Mouse (Mus musculus): Measurements from ENCODE around the gene Atcay. TPM values are rescaled to one million over a fixed set of nuclear protein-coding genes. Genes with fewer than 3 reads are reported as not detected.
A peak's percentile ranks its signal among the peaks of the same experiment; 100 is the strongest.

Gene Atcay
- total and polyA plus RNA-seq, 3 experiments, result 0.19 to 0.33 TPM; not detected in 1

GRCm38 (mm10) chr10:81244595-81244994, 14.0 kb upstream of the Atcay start:
- peak; percentile 81 for DNase-seq (ENCODE audit: low read depth, low spot score)
- no peaks in the 10 kb centered on the region for H3K27me3 ChIP-seq (ENCODE audit: control insufficient read depth in 1 of 2, insufficient read depth in 2 of 2, low read length in 2 of 2)
- no peaks in the 10 kb centered on the region for H3K9me3 ChIP-seq (replicated peaks; ENCODE audit: insufficient read depth, low read length)
- H3K27ac ChIP-seq (ENCODE audit: control insufficient read depth, low read depth, low read length), result no peak overlapping the region
- no peaks in the 10 kb centered on the region for H3K79me2 ChIP-seq (ENCODE audit: control insufficient read depth, insufficient read depth, low read length, poor library complexity)
- peaks cover 0 to 8% of the 10 kb centered on the region in 2 experiments; a peak in 2 of 4 replicates for H3K4me1 ChIP-seq (ENCODE audit: control insufficient read depth in 1 of 2, insufficient read depth in 2 of 2, low read length in 2 of 2)
- no peak overlapping the region for H3K4me3 ChIP-seq (ENCODE audit: control insufficient read depth in 1 of 2, insufficient read depth in 1 of 2, low read depth in 2 of 2, low read length in 2 of 2)
- peak overlapping the region; percentile 16; the same call in 1 of the 2 replicates for H3K9ac ChIP-seq (ENCODE audit: control insufficient read depth, low read depth, low read length, poor library complexity, severe bottlenecking)
- no peak for TF ChIP-seq POLR2AphosphoS2 (IDR thresholded peaks at IDR 0.05; ENCODE audit: low read length)
- no peak for TF ChIP-seq MYC (IDR thresholded peaks at IDR 0.05; ENCODE audit: low read depth, low read length)
- no peak for TF ChIP-seq ZMIZ1 (IDR thresholded peaks at IDR 0.05; ENCODE audit: low read depth, low read length)
- no peak for TF ChIP-seq USF1 (IDR thresholded peaks at IDR 0.05; ENCODE audit: low read depth, low read length)
- no peak for TF ChIP-seq CHD2 (IDR thresholded peaks at IDR 0.05; ENCODE audit: low read length)
- peak; percentile 50 for TF ChIP-seq RAD21 (IDR thresholded peaks at IDR 0.05; ENCODE audit: low read depth, low read length)
- TF ChIP-seq UBTF (IDR thresholded peaks at IDR 0.05; ENCODE audit: borderline replicate concordance, insufficient read depth, low read depth, low read length), result no peak
- peak; percentile 82 to 90 (median 88) for TF ChIP-seq CTCF (IDR thresholded peaks at IDR 0.05 in 2 of 3, conservative IDR thresholded peaks at IDR 0.05 in 1 of 3; ENCODE audit: control insufficient read depth in 1 of 3, insufficient read depth in 1 of 3, low read depth in 2 of 3, low read length in 3 of 3, poor library complexity in 1 of 3, severe bottlenecking in 1 of 3)
- peak; percentile 50; the same call in 1 of the 2 replicates for TF ChIP-seq HCFC1 (IDR thresholded peaks at IDR 0.05; ENCODE audit: low read depth, low read length)
- no peak for TF ChIP-seq CHD1 (IDR thresholded peaks at IDR 0.05; ENCODE audit: low read depth, low read length)
- TF ChIP-seq KAT2A (conservative IDR thresholded peaks at IDR 0.05; ENCODE audit: low read depth, low read length), result no peak
- TF ChIP-seq SMC3 (IDR thresholded peaks at IDR 0.05; ENCODE audit: low read depth, low read length), result peak; percentile 34; the same call in 1 of the 2 replicates
- TF ChIP-seq ELF1 (IDR thresholded peaks at IDR 0.05; ENCODE audit: low read depth, low read length), result peak; percentile 66; the same call in 1 of the 2 replicates
- peak in 1 of 2 experiments; percentile 45; a peak in 1 of 4 replicates for TF ChIP-seq POLR2A (IDR thresholded peaks at IDR 0.05; ENCODE audit: control insufficient read depth in 1 of 2, insufficient read depth in 1 of 2, low read depth in 1 of 2, low read length in 2 of 2, poor library complexity in 1 of 2)
- no peak for TF ChIP-seq ZKSCAN1 (IDR thresholded peaks at IDR 0.05; ENCODE audit: low read depth, low read length)
- no peak for TF ChIP-seq NRF1 (IDR thresholded peaks at IDR 0.05; ENCODE audit: insufficient read depth, low read depth, low read length, poor library complexity, severe bottlenecking)
- H3K36me3 ChIP-seq (ENCODE audit: control insufficient read depth in 1 of 2, insufficient read depth in 2 of 2, low read length in 2 of 2), result peaks cover 0 to 2% of the 10 kb centered on the region in 2 experiments; a peak in 1 of 4 replicates

GRCm38 (mm10) chr10:81244146-81244545, 13.5 kb upstream of the Atcay start:
- no peak overlapping the region for H3K27ac ChIP-seq (ENCODE audit: control insufficient read depth, low read depth, low read length)
- H3K9me3 ChIP-seq (replicated peaks; ENCODE audit: insufficient read depth, low read length), result no peaks in the 10 kb centered on the region
- H3K79me2 ChIP-seq (ENCODE audit: control insufficient read depth, insufficient read depth, low read length, poor library complexity), result no peaks in the 10 kb centered on the region
- H3K36me3 ChIP-seq (ENCODE audit: control insufficient read depth in 1 of 2, insufficient read depth in 2 of 2, low read length in 2 of 2), result peaks cover 0 to 2% of the 10 kb centered on the region in 2 experiments; a peak in 1 of 4 replicates
- H3K4me3 ChIP-seq (ENCODE audit: control insufficient read depth in 1 of 2, insufficient read depth in 1 of 2, low read depth in 2 of 2, low read length in 2 of 2), result no peak overlapping the region
- peaks cover 0 to 8% of the 10 kb centered on the region in 2 experiments; a peak in 2 of 4 replicates for H3K4me1 ChIP-seq (ENCODE audit: control insufficient read depth in 1 of 2, insufficient read depth in 2 of 2, low read length in 2 of 2)
- DNase-seq (ENCODE audit: low read depth, low spot score), result no peak
- no peaks in the 10 kb centered on the region for H3K27me3 ChIP-seq (ENCODE audit: control insufficient read depth in 1 of 2, insufficient read depth in 2 of 2, low read length in 2 of 2)
- TF ChIP-seq ELF1 (IDR thresholded peaks at IDR 0.05; ENCODE audit: low read depth, low read length) (no peak), EP300 (IDR thresholded peaks at IDR 0.05; ENCODE audit: low read depth in 1 of 2, low read length in 2 of 2) (no peak), KAT2A (conservative IDR thresholded peaks at IDR 0.05; ENCODE audit: low read depth, low read length) (no peak), HCFC1 (IDR thresholded peaks at IDR 0.05; ENCODE audit: low read depth, low read length) (no peak), GATA1 (IDR thresholded peaks at IDR 0.05; ENCODE audit: low read depth, low read length) (no peak), CTCF (IDR thresholded peaks at IDR 0.05 in 2 of 3, conservative IDR thresholded peaks at IDR 0.05 in 1 of 3; ENCODE audit: control insufficient read depth in 1 of 3, insufficient read depth in 1 of 3, low read depth in 2 of 3, low read length in 3 of 3, poor library complexity in 1 of 3, severe bottlenecking in 1 of 3) (no peak), MYC (IDR thresholded peaks at IDR 0.05; ENCODE audit: low read depth, low read length) (no peak), CHD2 (IDR thresholded peaks at IDR 0.05; ENCODE audit: low read length) (no peak), RCOR1 (IDR thresholded peaks at IDR 0.05; ENCODE audit: low read depth, low read length) (no peak), ZC3H11A (IDR thresholded peaks at IDR 0.05; ENCODE audit: low read depth, low read length) (no peak), USF1 (IDR thresholded peaks at IDR 0.05; ENCODE audit: low read depth, low read length) (no peak), UBTF (IDR thresholded peaks at IDR 0.05; ENCODE audit: borderline replicate concordance, insufficient read depth, low read depth, low read length) (no peak), POLR2A (IDR thresholded peaks at IDR 0.05; ENCODE audit: control insufficient read depth in 1 of 2, insufficient read depth in 1 of 2, low read depth in 1 of 2, low read length in 2 of 2, poor library complexity in 1 of 2) (no peak)
- no peak overlapping the region for H3K9ac ChIP-seq (ENCODE audit: control insufficient read depth, low read depth, low read length, poor library complexity, severe bottlenecking)

Data from MEL (cell line).